Mouse (Mus musculus) liver, embryonic 14.5 days (tissue): ENCODE results near the gene Nsf. TPM values are rescaled to one million over a fixed set of nuclear protein-coding genes. Genes with fewer than 3 reads are reported as not detected.
"Not testable (repeated sequence)": the region's sequence is repeated elsewhere in the genome, so short reads cannot be mapped to it uniquely, and the experiment has no call there.

Source experiments
- ATAC-seq: fragments of 200-750 bp; cut with Nextera tagmentation; 2 replicates; pipeline ENCODE4 v1.8.0; 2017; ENCODE audit warnings: moderate number of reproducible peaks, mild to moderate bottlenecking, moderate library complexity; ENCODE audit not compliant: insufficient read depth
- DNase-seq, 3 experiments: peaks; one replicate each; pipeline ENCODE4 v3.0.0-alpha.2; 2012 to 2013; ENCODE audit warnings: low read depth in 3 of 3, low spot score in 3 of 3
- H3K27ac ChIP-seq: fragments of 300-500 bp; sonication (generic); 2 replicates; pipeline ENCODE4 v1.5.1; 2014; ENCODE audit warnings: moderate library complexity, mild to moderate bottlenecking, control low read depth, inconsistent platforms
- H3K27me3 ChIP-seq: fragments of 300-500 bp; sonication (generic); 2 replicates; pipeline ENCODE4 v1.6.1; 2014; ENCODE audit warnings: mild to moderate bottlenecking, low read length, moderate library complexity; ENCODE audit not compliant: control insufficient read depth, insufficient read depth
- H3K36me3 ChIP-seq: fragments of 300-500 bp; sonication (generic); replicated peaks from 2 replicates; pipeline ENCODE4 v1.6.1; 2014; ENCODE audit warnings: low read depth; ENCODE audit not compliant: control insufficient read depth, insufficient read depth
- H3K4me1 ChIP-seq, 2 experiments: fragments of 200-500 bp in 1 of 2; fragments of 300-500 bp in 1 of 2; sonication (generic) in 1 of 2; replicated peaks; 2 replicates each; pipeline ENCODE4 v1.6.1; 2012 to 2014; ENCODE audit warnings: antibody characterized with exemption in 1 of 2, inconsistent platforms in 1 of 2, low read length in 1 of 2; ENCODE audit not compliant: control insufficient read depth in 2 of 2, insufficient read depth in 2 of 2
- H3K4me2 ChIP-seq: fragments of 300-500 bp; sonication (generic); 2 replicates; pipeline ENCODE4 v1.6.1; 2014; ENCODE audit warnings: low read depth, mild to moderate bottlenecking, control low read depth, moderate library complexity
- H3K4me3 ChIP-seq, 2 experiments: fragments of 200-500 bp in 1 of 2; fragments of 300-500 bp in 1 of 2; sonication (generic) in 1 of 2; 2 replicates each; pipeline ENCODE4 v1.5.1; 2012 to 2014; ENCODE audit warnings: low read depth in 2 of 2, low read length in 2 of 2, mild to moderate bottlenecking in 2 of 2, control low read depth in 1 of 2, inconsistent platforms in 1 of 2, moderate library complexity in 1 of 2; ENCODE audit not compliant: insufficient read depth in 1 of 2
- H3K9ac ChIP-seq: fragments of 300-500 bp; sonication (generic); replicated peaks from 2 replicates; pipeline ENCODE4 v1.6.1; 2014; ENCODE audit warnings: mild to moderate bottlenecking, control low read depth, moderate library complexity
- H3K9me3 ChIP-seq: fragments of 300-500 bp; sonication (generic); 2 replicates; pipeline ENCODE4 v1.6.1; 2016; ENCODE audit warnings: low read length, mixed read lengths; ENCODE audit not compliant: control insufficient read depth
- CTCF ChIP-seq: IDR thresholded peaks from 2 replicates; pipeline ENCODE4 v1.5.1; 2016; ENCODE audit warnings: antibody characterized with exemption, low read depth, control low read depth
- EP300 ChIP-seq: IDR thresholded peaks from 2 replicates; pipeline ENCODE4 v1.6.1; 2016; ENCODE audit warnings: antibody characterized with exemption, low read depth
- WGBS: fragments of 180-500 bp; shearing (Covaris S2); extraction: QIAGEN DNeasy Blood & Tissue Kit; methylation state at CpG from one replicate; pipeline ENCODE4 v1.1.7; 2014; ENCODE audit not compliant: insufficient replicate concordance; 5-methylcytosine and 5-hydroxymethylcytosine counted together
- polyA plus RNA-seq, 2 experiments: library from polyadenylated mRNA; depleted of rRNA in 1 of 2; stranded (reverse) in 1 of 2; unstranded in 1 of 2; fragments of >200 nt; fragmentation: Nextera tagmentation in 1 of 2; extraction: Ambion mirVana in 1 of 2; gene quantifications; 2 replicates each; pipeline versions ENCODE4 v1.2.1 to v1.2.3; 2012 to 2014

The Nsf gene
- polyA plus RNA-seq, 2 experiments, result 12.9 to 19.9 TPM

DNA sequence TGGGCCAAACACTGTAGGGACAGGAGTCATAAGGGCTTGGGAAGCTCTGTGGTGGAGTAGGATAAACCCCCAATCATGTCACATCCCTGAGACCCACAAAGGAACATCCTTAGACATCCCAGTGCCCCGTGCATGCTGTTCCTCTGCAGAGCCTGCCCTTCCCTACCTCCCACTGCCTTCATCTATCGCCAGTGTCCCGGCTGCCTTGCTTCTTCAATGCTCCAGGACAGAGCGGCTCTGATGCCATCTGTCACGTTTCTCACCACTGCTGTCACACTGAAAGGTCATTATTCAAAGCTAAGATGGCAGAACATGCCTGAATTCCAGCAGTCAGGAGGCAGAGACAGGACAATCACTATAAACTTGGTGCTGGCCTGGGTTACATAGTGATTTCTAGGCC, 44.9 kb upstream of the Nsf start:
- Histone ChIP-seq H3K9ac (no peak overlapping the region), H3K4me1 (no peaks in the 10 kb centered on the region), H3K4me3 (no peak overlapping the region), H3K36me3 (no peaks in the 10 kb centered on the region), H3K4me2 (no peak overlapping the region), H3K9me3 (no peaks in the 10 kb centered on the region), H3K27me3 (no peaks in the 10 kb centered on the region), H3K27ac (no peak overlapping the region)
- no peak for TF ChIP-seq CTCF
- TF ChIP-seq EP300, result no peak
- 56% methylated on average over 5 of the region's 5 CpGs for WGBS
- DNase-seq (no peak), ATAC-seq (no peak)

DNA sequence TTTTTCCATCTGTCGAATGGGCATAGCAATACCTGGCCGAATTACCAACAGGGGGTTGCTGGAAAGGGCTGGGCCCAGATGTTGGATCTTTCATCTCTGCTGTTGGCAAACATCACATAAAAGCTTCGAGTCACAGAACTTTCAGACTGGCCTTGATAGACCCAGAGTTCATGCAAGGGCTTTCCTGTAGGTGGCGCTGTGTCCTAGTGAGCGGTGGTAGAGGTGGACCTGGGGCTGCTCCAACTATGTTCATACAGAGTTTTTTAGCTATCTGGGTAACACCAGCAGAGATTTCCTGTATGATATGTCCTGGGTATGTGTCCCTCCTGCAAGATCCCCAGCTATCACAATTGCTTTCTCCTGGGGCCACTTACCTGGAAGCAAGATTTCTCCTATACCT, 43.5 kb upstream of the Nsf start:
- WGBS, result 9% methylated on average over 5 of the region's 5 CpGs
- DNase-seq (peak in 2 of 3 experiments; percentile 15 to 16), ATAC-seq (no peak)
- Histone ChIP-seq H3K27ac (no peak overlapping the region), H3K27me3 (no peaks in the 10 kb centered on the region), H3K36me3 (no peaks in the 10 kb centered on the region), H3K9me3 (no peaks in the 10 kb centered on the region), H3K4me2 (no peak overlapping the region), H3K9ac (no peak overlapping the region), H3K4me1 (no peaks in the 10 kb centered on the region), H3K4me3 (no peak overlapping the region)
- peak; percentile 82 for TF ChIP-seq CTCF
- no peak for TF ChIP-seq EP300

DNA sequence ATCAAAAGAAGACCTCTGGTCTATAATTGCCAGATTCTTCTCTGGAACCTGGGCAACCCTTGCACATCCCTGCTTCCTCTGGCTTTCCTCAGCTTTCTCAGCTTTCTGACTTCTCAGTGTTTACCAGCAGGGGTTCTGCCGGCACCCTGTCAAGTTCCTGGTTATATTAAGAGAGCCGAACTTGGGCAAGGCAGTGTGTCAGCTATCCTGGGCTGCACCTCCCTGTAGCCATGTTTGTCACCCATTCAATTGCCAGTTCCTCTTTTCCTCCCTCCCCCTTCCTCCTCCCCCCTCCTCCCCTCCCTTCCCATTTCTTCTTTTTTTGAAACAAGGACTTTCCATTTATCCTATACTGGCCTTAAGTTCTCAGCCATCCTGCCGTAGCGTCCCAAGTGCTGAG, 38.8 kb upstream of the Nsf start:
- Histone ChIP-seq H3K36me3 (no peaks in the 10 kb centered on the region), H3K27ac (no peak overlapping the region), H3K4me3 (no peak overlapping the region), H3K9me3 (no peaks in the 10 kb centered on the region), H3K4me2 (no peak overlapping the region), H3K27me3 (no peaks in the 10 kb centered on the region), H3K9ac (no peak overlapping the region), H3K4me1 (no peaks in the 10 kb centered on the region)
- WGBS, result 33% methylated on average over 4 of the region's 4 CpGs
- DNase-seq (no peak), ATAC-seq (no peak)
- TF ChIP-seq EP300 (no peak), CTCF (no peak)

DNA sequence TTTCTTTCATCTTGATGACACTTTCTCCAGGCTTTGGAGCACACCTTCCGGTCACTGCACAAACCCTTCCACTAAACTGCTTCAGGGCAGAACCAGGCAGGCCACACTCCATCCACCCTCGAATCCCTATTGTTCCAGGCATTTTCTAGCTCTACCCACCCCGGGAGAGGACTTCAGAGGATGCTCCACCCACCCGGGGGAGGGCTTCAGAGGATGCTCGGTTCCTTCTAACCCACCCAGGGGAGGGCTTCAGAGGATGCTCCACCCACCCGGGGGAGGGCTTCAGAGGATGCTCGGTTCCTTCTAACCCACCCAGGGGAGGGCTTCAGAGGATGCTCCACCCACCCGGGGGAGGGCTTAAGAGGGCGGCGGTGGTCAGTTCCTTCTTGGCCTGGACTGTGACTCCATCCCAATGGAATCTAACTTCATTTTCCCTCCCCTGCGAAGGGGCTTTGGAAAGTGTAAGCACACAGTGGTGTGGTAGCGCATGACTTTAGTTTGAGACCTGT, 36.2 kb upstream of the Nsf start:
- not testable (repeated sequence) for H3K36me3 ChIP-seq, H3K27ac ChIP-seq, DNase-seq, H3K4me2 ChIP-seq, H3K9me3 ChIP-seq, H3K27me3 ChIP-seq, H3K4me3 ChIP-seq, H3K4me1 ChIP-seq, H3K9ac ChIP-seq
- WGBS, result 23% methylated on average over 12 of the region's 12 CpGs
- peak; percentile 47; the same call in 1 of the 2 replicates for ATAC-seq

DNA sequence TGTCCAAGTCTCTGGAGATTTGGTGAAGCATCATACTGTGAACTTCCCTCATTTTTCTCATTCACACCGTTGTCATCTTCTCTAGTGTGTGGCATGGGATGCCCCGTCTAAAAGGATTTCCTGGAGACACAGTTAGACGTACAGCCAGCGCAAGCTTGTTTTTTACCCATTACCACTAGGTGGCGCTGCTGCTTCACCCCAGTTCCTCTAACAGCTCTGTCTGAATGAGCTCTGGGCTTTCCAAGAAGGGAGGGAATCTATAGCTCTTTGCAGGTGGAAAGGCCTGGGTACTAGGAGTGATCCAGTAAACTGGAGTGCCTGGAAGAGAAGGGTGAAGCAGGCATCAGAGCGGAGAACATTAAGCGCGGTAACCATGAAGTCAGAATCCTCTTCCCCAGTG, 33.6 kb upstream of the Nsf start:
- H3K4me3 ChIP-seq, result no peak overlapping the region
- no peaks in the 10 kb centered on the region for H3K9me3 ChIP-seq
- TF ChIP-seq CTCF (peak; percentile 94), EP300 (no peak)
- no peaks in the 10 kb centered on the region for H3K4me1 ChIP-seq
- peak; percentile 39 to 53 (median 53) for DNase-seq
- no peak overlapping the region for H3K4me2 ChIP-seq
- H3K27ac ChIP-seq, result no peak overlapping the region
- WGBS, result 31% methylated on average over 8 of the region's 8 CpGs
- ATAC-seq, result no peak
- peaks cover 5% of the 10 kb centered on the region; the same call in 1 of the 2 replicates for H3K36me3 ChIP-seq
- no peaks in the 10 kb centered on the region for H3K27me3 ChIP-seq
- H3K9ac ChIP-seq, result no peak overlapping the region

DNA sequence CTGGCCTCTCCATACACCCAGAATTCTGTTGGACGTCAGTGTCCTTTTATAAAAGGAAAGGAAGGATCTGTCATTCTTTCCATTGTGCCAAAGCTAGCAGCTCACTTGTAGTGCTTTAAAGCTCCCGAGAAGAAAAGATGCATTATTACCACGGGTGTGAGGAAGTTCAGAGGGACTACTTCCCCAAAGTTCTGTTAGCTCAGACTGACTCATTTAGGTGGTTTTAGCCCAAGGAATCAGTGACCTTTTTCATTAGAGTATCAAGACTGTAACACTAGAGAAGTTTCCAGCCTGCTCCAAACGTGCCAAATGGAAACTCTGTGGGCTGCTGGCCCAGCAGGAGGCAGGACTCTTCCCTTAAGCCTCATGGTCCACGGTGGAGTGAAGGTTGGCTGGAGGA, 30.2 kb upstream of the Nsf start:
- H3K4me1 ChIP-seq, result no peaks in the 10 kb centered on the region
- H3K4me3 ChIP-seq, result no peak overlapping the region
- H3K9ac ChIP-seq, result no peak overlapping the region
- H3K4me2 ChIP-seq, result no peak overlapping the region
- no peak for TF ChIP-seq EP300
- TF ChIP-seq CTCF, result no peak
- H3K27ac ChIP-seq, result no peak overlapping the region
- ATAC-seq (no peak), DNase-seq (no peak)
- peaks cover 12% of the 10 kb centered on the region for H3K36me3 ChIP-seq
- no peaks in the 10 kb centered on the region for H3K9me3 ChIP-seq
- H3K27me3 ChIP-seq, result no peaks in the 10 kb centered on the region
- 34% methylated on average over 5 of the region's 5 CpGs for WGBS
